Mouse (Mus musculus): Measurements from ENCODE around the gene Atp2b2.

DNA sequence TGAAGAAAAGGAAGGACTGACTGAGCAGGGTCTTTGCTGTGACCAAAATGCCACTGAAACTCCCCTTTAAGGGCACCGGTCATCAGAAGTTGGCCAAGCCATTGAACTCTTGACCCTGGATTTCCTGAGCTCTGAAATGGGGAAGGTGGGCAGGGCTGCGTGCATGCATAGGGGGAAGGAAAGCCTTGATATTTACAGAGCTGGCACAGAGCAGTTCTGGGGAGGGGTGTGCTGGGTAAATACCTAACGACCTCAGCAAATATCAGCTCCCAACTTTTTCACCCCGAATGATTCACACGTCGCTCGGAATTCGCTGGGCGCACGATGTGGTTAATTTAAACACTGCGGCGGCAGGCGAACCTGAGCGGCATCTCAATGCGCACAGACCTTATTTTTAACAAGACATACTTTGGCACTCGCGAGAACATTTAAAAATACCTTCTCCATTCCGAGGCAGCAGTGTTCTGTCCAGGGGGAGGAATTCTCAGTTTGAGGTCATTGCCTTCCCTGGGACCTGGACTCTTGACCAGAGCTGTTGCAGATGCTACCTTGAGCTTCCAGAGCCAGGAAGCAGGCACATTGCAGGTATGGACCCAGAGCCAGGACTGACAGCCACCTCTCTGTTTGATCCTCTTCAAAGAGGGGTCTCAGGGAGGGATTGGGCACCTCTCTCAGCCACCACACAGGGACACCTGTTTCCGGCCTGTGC, 85.0 kb downstream of the Atp2b2 start:
- no peak for TF ChIP-seq POLR2A (IDR thresholded peaks at IDR 0.05; ENCODE audit: low read depth, low read length)
- no peak for TF ChIP-seq CTCF (IDR thresholded peaks at IDR 0.05; ENCODE audit: borderline replicate concordance, insufficient read depth, low read length)

Measured in embryonic fibroblast, embryonic 13.5 days (primary cell).